Mouse (Mus musculus): ENCODE measurements around the gene Dmc1. TPM values are rescaled to one million over a fixed set of nuclear protein-coding genes. Genes with fewer than 3 reads are reported as not detected.

Dmc1 gene
- polyA plus RNA-seq (2012; rRNA removed) = 0.26 and 0.46 TPM in 2 replicates

DNA sequence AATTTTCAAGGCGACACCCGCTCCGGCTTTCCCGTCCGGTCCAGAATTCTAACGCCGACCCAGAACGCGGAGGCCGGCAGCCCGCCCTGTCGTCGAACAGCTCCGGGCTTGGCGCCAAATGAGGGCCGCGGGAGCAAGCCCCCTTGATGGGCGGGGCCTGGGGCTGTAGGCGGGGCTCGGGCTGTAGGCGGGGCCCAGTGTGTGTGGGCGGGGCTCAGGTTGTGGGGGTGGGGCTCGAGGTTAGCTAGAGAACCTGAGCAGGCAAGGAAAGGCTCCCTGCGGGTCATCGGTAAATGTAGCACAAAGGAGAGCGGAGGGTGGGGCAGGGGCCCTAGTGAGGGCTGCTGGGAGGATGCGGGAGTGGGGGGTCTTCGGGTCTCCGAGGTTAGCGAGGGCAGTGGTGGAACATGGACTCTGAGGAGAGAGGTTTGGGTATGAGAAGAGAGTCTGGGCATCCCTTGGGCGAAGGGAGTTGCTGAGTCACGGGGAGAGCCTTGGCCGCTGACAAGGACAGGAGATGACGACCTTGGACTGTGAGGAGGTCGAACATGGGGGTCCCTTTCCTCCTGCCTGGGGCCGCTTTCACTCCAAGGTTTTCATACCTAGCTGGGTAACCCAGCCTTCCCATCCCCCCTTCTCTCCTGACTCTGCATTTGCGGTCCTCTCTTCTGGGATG lies at the start of gene Dmc1:
TSS of gene Dmc1 (minus strand) at position 120 of the 676 bp plus-strand sequence.

DNA sequence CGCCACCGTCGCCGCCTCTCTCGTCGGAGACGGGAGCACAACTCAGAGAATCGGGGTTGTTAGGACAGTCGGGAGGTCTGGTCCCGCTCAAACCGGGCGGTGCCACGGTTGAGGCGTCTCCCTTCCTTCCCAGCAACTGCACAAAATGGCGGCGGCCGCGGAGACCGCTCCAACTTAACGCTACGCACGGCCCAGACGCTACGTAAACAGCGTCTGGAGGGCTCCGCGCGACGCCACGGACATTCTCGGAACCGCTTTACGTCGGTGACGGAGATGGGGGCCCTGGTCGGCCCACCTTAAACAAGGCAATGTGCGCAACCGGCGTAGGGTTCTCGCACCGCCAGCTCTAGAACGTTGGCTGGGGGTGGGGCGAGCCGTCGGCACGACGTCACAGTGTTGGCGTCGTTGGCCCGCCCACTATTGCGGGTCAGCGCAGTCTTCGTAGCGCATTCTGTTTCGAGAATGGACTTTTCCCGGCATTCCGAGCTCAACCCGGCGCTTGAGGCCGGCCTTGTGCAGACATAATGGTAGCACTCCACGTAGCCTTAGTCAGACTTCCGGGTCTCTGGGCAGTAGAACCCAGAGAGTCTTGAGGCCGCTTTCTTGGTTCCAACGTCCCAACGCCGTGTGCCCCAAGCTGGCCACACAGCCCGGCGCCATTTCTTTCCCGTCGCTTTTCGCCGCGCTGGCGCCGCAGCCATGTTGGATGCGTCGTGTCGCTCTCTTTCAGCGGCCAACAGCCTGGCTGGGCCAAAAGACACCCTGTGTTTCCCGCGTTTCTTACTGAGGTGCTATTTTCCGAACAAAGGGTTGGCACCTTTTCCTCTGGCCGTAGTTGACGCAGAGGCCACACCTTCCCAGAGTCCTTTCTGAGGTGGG lies 58.3 kb downstream of the Dmc1 start, which contains the start of gene Ddx17:
TSS of gene Ddx17 (minus strand) at position 332 of the 879 bp plus-strand sequence.

DNA sequence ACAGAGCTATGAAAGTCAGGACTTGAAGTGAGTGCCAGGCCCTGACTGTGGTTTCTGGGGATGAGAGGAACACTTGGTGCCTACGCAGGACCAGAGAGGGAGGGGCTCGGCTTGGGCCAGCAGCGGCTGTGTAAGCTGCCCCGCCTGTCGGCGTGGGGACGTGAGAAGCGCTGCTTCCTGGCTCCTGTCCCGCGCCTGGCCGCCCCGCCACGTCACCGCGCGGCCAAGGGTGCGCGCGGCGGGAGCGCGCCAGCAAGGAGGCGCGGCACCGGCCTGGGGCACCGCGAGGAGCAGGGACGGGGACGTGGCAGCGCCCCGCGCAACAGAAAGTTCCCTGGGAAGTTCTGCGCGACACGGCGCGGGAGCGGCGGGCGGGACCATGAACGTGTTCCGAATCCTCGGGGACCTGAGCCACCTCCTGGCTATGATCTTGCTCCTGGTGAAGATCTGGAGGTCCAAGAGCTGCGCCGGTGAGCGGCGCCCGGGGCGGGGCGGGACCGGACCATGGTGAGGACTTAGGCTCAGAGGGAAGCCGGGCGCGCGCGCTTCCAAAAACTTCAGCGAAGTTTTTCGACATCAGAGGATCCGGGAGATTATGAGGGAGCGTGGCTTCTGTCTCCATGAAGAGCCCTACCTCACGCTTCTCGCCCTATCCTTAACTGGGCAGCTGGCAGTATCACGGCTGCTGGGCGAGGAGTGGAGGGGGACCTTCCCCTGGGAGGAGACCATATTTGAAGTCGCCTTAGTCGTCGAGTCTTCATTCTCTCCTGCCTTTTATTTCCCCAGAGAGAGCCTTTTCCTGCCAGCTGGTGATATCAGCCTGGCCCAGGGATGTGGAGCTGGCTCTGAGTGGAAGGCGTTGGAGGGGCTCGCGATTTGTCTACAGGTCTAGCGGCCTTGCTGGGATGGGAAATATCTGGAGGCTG lies 88.5 kb downstream of the Dmc1 start, which contains the start of gene Kdelr3:
TSS of gene Kdelr3 (plus strand) at position 241 of the 926 bp plus-strand sequence.

Other genes starting within 250 kb of the Dmc1 start
- 10.3 and 11.8 TPM in 2 replicates for gene Tmem184b, start 201.5 kb downstream of the Dmc1 start, polyA plus RNA-seq (2012; rRNA removed)
- gene Csnk1e, start 149.5 kb downstream of the Dmc1 start, polyA plus RNA-seq (2012; rRNA removed) = 12.5 and 15.1 TPM in 2 replicates
- gene Kcnj4, start 99.9 kb downstream of the Dmc1 start, polyA plus RNA-seq (2012; rRNA removed) = not detected in 2 replicates
- gene Kdelr3, start 88.7 kb downstream of the Dmc1 start, polyA plus RNA-seq (2012; rRNA removed) = 4.4 and 5.1 TPM in 2 replicates
- gene Ddx17, start 58.4 kb downstream of the Dmc1 start, polyA plus RNA-seq (2012; rRNA removed) = 115 and 130 TPM in 2 replicates
- 0.47 and 0.53 TPM in 2 replicates for gene Fam227a, start 53.8 kb upstream of the Dmc1 start, polyA plus RNA-seq (2012; rRNA removed)
- gene Cby1, start 54.1 kb upstream of the Dmc1 start, polyA plus RNA-seq (2012; rRNA removed) = 3.8 and 4.5 TPM in 2 replicates
- gene Tomm22, start 65.8 kb upstream of the Dmc1 start, polyA plus RNA-seq (2012; rRNA removed) = 55.2 and 55.6 TPM in 2 replicates
- gene Josd1, start 82.8 kb upstream of the Dmc1 start, polyA plus RNA-seq (2012; rRNA removed) = 22.9 and 24.2 TPM in 2 replicates
- 12.5 and 14.7 TPM in 2 replicates for gene Gtpbp1, start 85.7 kb upstream of the Dmc1 start, polyA plus RNA-seq (2012; rRNA removed)
- 17.9 and 20.3 TPM in 2 replicates for gene Sun2, start 137.4 kb upstream of the Dmc1 start, polyA plus RNA-seq (2012; rRNA removed)
- 7.8 and 8.9 TPM in 2 replicates for gene Dnal4, start 172.7 kb upstream of the Dmc1 start, polyA plus RNA-seq (2012; rRNA removed)
- gene Nptxr, start 199.7 kb upstream of the Dmc1 start, polyA plus RNA-seq (2012; rRNA removed) = 0.14 and 0.16 TPM in 2 replicates
- gene Npcd, start 229.1 kb upstream of the Dmc1 start, polyA plus RNA-seq (2012; rRNA removed) = not detected in 2 replicates
- 4.4 and 4.7 TPM in 2 replicates for gene Cbx6, start 229.6 kb upstream of the Dmc1 start, polyA plus RNA-seq (2012; rRNA removed)